Mouse (Mus musculus) erythroid progenitor cell, adult 5-6 weeks (primary cell): ENCODE data around the gene Usb1. TPM values are rescaled to one million over a fixed set of nuclear protein-coding genes. Genes with fewer than 3 reads are reported as not detected.
"Not testable (repeated sequence)": the region's sequence is repeated elsewhere in the genome, so short reads cannot be mapped to it uniquely, and the experiment has no call there.

Experiments
- ATAC-seq: replicated peaks from 2 replicates; pipeline ENCODE4 v1.8.0; 2016; ENCODE audit warnings: moderate number of reproducible peaks, mild to moderate bottlenecking, moderate TSS enrichment, inconsistent platforms; ENCODE audit not compliant: poor library complexity, low FRiP score, severe bottlenecking
- total RNA-seq, 2 experiments: library from RNA; stranded (forward) in 1 of 2; stranded (reverse) in 1 of 2; fragments of 150-400 nt in 1 of 2; fragments of 186-747, 209-891 nt in 1 of 2; gene quantifications; 2 replicates each; pipeline versions ENCODE4 v1.2.3 to v1.2.4; 2015 to 2017; ENCODE audit warnings: low replicate concordance in 2 of 2

Gene Usb1
- total RNA-seq, 2 experiments from 2014 or later: 2.3 to 13.0 TPM

DNA sequence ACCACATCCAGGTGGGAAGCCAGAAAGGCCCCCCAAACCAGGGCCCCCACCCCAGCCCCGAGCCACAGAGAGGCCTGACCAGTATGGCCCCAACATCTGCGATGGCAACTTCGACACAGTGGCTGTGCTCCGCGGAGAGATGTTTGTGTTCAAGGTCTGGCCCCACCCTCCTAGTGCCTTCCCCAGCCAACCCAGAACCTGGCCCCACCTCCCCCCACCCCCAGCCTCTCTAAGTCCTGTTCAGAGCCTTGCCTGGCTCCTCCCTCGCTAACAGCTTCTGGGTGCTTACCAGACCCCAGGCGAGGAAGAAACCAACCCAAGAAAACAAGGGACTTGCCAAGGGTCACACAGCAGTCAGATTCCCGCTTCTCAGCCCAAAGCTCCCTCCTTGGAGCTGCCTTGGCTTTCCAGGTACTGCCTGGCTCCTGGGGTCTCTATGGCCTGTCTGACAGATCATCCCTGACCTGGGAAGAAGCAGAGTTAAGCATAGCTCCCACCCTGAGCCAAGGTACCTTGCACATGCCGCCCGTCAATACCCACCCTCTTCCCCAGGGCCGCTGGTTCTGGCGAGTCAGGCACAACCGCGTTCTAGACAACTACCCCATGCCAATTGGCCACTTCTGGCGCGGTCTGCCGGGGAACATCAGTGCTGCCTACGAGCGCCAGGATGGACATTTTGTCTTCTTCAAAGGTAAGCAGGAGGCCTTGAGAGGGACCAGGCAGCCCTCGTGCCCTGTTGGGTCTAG lies 37.7 kb downstream of the Usb1 start:
- no peak for ATAC-seq

- ATAC-seq: no peak
Measured at GRCm38 (mm10) chr8:95373389-95374002, 41.4 kb downstream of the Usb1 start.

DNA sequence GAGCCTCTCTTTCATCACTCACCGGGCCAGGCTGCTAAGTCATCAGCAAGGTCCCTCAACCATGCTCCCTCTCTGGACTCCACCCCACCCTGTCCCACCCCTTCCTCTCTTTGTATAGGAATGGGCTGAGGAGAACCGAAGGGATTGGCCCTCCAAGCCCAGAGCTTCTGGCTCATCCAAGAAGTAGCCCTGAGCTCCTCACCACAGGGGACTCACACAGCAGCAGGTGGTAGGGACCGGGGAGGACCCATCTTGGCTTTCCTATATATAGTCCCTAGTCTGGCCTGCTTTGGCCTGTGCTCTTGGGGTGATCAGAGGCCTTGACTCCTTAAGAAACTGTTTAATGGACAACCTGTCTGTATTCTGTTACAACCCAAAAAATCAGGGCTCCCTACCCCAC lies 42.3 kb downstream of the Usb1 start:
- no peak for ATAC-seq

DNA sequence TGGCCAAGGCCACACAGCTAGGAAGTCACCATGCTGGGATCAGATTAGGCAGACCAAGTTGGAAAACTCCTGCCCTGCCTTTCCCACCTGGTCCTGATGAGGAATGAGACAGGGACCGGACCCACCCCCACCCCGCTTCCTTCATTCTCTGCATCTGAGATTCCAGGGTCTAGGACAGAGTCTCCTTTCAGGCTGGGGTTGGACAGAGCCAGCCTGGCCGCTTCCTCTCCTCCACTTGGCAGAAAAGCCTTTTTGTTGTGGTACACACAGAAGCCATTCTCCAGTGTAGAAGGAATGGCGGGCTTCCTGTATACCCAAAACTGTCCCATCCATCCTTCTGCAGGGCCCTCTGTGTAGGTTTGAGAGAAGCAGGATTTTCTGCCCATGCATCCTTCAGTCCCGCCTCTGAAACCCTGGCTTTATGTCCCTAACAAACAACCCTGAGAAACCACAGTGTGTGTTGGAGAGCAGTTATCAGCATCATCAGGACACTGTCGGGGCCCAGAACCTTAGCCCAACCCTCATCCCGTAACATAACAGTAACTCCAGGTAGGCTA lies 43.4 kb downstream of the Usb1 start:
- ATAC-seq: no peak

DNA sequence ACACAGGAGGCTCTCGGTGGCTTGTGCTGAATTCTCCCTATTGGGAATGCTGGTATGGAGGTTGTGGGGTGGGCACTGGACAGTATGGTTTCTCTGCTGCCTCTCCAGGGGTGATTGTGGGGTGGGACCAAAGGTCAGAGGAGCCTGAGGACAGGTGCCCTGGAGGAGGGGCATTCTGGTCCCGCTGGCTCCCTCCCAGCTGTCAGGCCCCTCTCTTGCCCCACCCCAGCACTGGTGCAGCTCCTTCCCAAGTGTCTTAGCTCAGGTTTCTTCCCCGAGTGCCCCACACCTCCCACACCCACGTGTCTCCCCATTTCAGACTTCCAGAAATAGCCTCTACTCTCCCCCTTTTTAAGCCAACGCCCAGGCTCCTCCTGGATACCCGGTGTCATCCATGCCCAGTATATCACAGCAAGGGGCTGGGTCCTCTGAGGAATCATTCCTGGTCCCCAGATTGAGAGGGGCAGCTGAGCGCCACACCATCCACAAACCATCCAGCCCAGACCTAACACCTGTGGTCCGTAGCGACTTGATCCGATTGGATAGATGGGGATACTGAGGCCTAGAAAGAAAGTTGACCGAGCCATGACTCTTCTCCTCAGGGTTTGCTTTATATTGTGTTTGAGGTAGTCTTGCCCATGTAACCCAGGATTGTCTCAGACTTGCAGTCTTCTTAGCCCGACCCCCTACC lies 44.4 kb downstream of the Usb1 start:
- no peak for ATAC-seq

- ATAC-seq: no peak
Measured at GRCm38 (mm10) chr8:95377101-95377500, 45.0 kb downstream of the Usb1 start.

- ATAC-seq: no peak
Measured at GRCm38 (mm10) chr8:95377863-95378291, 45.8 kb downstream of the Usb1 start.

- ATAC-seq: not testable (repeated sequence)
Measured at GRCm38 (mm10) chr8:95378928-95379327, 46.8 kb downstream of the Usb1 start.

GRCm38 (mm10) chr8:95380953-95381352 lies 48.9 kb downstream of the Usb1 start:
- no peak for ATAC-seq

GRCm38 (mm10) chr8:95381595-95381994 lies 49.5 kb downstream of the Usb1 start:
- no peak for ATAC-seq

GRCm38 (mm10) chr8:95384501-95384900 lies 52.4 kb downstream of the Usb1 start:
- no peak for ATAC-seq

- ATAC-seq: no peak
Measured at GRCm38 (mm10) chr8:95386037-95386436, 54.0 kb downstream of the Usb1 start.

GRCm38 (mm10) chr8:95387221-95387620 lies 55.1 kb downstream of the Usb1 start:
- no peak for ATAC-seq

GRCm38 (mm10) chr8:95387936-95388335 lies 55.9 kb downstream of the Usb1 start:
- ATAC-seq: no peak

GRCm38 (mm10) chr8:95390312-95390711 lies 58.2 kb downstream of the Usb1 start:
- ATAC-seq: no peak

- ATAC-seq: no peak
Measured at GRCm38 (mm10) chr8:95391101-95391500, 59.0 kb downstream of the Usb1 start.

DNA sequence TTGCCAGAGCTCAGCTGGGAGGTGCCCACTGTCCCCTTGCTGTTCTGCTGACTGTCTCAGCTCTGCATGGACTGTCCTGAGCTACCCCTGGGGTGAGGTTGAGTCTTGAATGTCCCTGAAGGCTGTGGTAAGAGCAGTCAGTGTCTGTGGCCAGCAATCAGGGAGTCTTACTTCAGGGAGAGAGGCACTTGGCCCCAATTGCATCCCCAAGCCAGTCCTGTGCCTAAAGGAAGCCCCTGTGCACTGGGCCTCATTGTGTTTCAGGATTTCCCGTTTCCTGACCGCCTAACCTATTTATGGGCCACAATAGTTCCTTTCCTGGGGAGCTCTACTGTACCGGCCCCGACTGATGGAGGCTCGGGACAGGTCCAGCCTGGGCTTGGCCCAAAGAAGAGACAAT lies 60.5 kb downstream of the Usb1 start:
- ATAC-seq: no peak

DNA sequence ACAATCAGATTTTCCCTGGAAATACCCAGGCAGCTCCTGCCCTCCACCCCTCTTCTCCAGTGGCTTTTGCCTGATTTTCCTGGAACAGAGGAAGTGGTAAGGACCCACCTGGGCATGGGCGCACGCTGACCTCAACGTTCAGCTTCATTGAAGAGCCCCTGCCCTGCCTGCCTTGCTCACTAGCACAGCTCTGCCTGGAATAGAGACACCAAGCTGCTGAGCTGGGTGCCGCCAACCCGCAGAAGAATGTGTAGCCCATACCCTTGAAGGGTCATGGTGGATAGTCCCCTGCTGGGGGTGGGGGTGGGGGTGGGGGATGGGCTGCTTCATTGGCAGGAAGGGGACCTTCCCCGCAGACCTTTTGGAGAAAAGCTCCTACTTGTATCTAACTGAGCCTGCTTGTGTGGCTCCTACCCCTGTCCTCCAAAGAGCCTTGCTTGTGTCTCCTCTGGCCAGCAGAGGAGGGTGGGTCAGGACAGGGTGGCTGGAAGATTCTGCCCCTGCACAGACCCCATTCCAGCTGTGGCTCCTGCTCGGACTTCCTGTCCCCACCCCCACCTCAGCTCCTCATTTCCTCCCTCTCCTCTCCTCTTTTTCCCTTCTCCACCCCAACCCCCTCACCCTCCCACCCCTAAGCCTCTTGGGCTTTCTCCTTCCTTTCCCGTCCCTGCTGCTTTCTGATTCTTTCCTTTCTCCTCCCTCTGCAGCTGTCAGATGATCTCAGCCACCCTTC lies 63.3 kb downstream of the Usb1 start:
- ATAC-seq: no peak

GRCm38 (mm10) chr8:95396752-95397151 lies 64.7 kb downstream of the Usb1 start:
- ATAC-seq: no peak
